8 mouse cellular contexts compared by ENCODE assay signal in genomic region chr15:101221298-101222104, GRCm38 (mm10). TPM values are rescaled to one million over a fixed set of nuclear protein-coding genes. Genes with fewer than 3 reads are reported as not detected.
DNase-seq lines count a peak whose midpoint lies in the region; ATAC-seq lines count a peak whose summit lies in the region.

No protein-coding gene starts in this region.

- peak overlapping the region; percentile 48 for H3K4me2 ChIP-seq in hindbrain, embryonic 16.5 days (ENCODE audit: low read length)

- 6% methylated on average over 14 of the region's 14 CpGs for WGBS in hindbrain, embryonic 16.5 days

- H3K27ac ChIP-seq in hindbrain, embryonic 16.5 days (ENCODE audit: low read depth, low read length) = no peak overlapping the region

- peak overlapping the region; percentile 20; the same call in 1 of the 2 replicates for H3K4me3 ChIP-seq in hindbrain, embryonic 16.5 days (ENCODE audit: low read length)

- no peaks in the 10 kb centered on the region for H3K27me3 ChIP-seq in hindbrain, embryonic 16.5 days (replicated peaks; ENCODE audit: control insufficient read depth, insufficient read depth, low read length)

- no peaks in the 10 kb centered on the region for H3K36me3 ChIP-seq in hindbrain, embryonic 16.5 days (ENCODE audit: control insufficient read depth, insufficient read depth, low read length)

- 0 out of 2 replicates have a peak overlapping the region, but pooled peaks have one; percentile 14 for H3K9ac ChIP-seq in hindbrain, embryonic 16.5 days (ENCODE audit: low read depth, low read length)

- peak; percentile 53; the same call in 1 of the 2 replicates for ATAC-seq in hindbrain, embryonic 16.5 days

- H3K4me1 ChIP-seq in hindbrain, embryonic 16.5 days (ENCODE audit: control insufficient read depth, insufficient read depth, low read depth, low read length) = peaks cover 13% of the 10 kb centered on the region

- peak; percentile 96 for DNase-seq in MN1 (ENCODE audit: low spot score)
- peak; percentile 90 to 96 for DNase-seq in cerebellum, postnatal 14 days
- peak; percentile 92 for DNase-seq in gastrocnemius, adult 18-20 months (ENCODE audit: low spot score)
- peak; percentile 93 to 97 for DNase-seq in left cerebral cortex, adult 18-20 months (ENCODE audit: low spot score in 2 of 2)
- peak; percentile 95 for DNase-seq in lung, postnatal 36 days
- peak; percentile 91 to 93 for DNase-seq in right cerebral cortex, postnatal 10 days (ENCODE audit: low spot score in 2 of 2)
- DNase-seq in urinary bladder, postnatal 36 days (ENCODE audit: low spot score in 2 of 2) = peak; percentile 82 to 89

- no peaks in the 10 kb centered on the region for H3K9me3 ChIP-seq in hindbrain, embryonic 16.5 days (ENCODE audit: control insufficient read depth, low read length)

RNA-seq across cellular contexts. Expression of gene Grasp, which starts 2.5 kb away (rescaled TPM):
- total RNA-seq in gastrocnemius, adult 18-20 months (2021) = 1 to 10 TPM; 4.4 to 5.1 TPM
- polyA plus RNA-seq in hindbrain, embryonic 16.5 days (2015; fragmentation: Nextera tagmentation; extraction: Ambion mirVana) = 1.1 and 1.7 TPM in 2 replicates
- total RNA-seq in left cerebral cortex, adult 18-20 months (2021) = 100 to 1,000 TPM in 1 of 2 experiments, 10 to 100 TPM in 1; 77.7 to 111 TPM

RNA-seq across cellular contexts. Expression of gene Nr4a1, which starts 32.6 kb away (rescaled TPM):
- total RNA-seq in gastrocnemius, adult 18-20 months (2021) = 100 to 1,000 TPM; 206 to 234 TPM
- 6.8 and 7.2 TPM in 2 replicates for polyA plus RNA-seq in hindbrain, embryonic 16.5 days (2015; fragmentation: Nextera tagmentation; extraction: Ambion mirVana)
- 100 to 1,000 TPM; 171 to 181 TPM for total RNA-seq in left cerebral cortex, adult 18-20 months (2021)

RNA-seq across cellular contexts. Expression of gene Acvr1b, which starts 47.6 kb away (rescaled TPM):
- total RNA-seq in gastrocnemius, adult 18-20 months (2021) = 10 to 100 TPM; 26.0 to 48.0 TPM
- 22.4 and 24.1 TPM in 2 replicates for polyA plus RNA-seq in hindbrain, embryonic 16.5 days (2015; fragmentation: Nextera tagmentation; extraction: Ambion mirVana)
- total RNA-seq in left cerebral cortex, adult 18-20 months (2021) = 100 to 1,000 TPM; 102 to 112 TPM

Comparison
In these comparisons a context has a peak if more than half of its experiments do, and no peak if none do; other contexts are left out.
1. RNA of gene Grasp, which starts 2.5 kb away (total RNA-seq): 77.7 to 111 TPM in left cerebral cortex, adult 18-20 months; 4.4 to 5.1 TPM in gastrocnemius, adult 18-20 months; every median in the first group is over 10 times any median in the second.
2. Peak in every context shown above with its lines, with median percentiles within 50 percentile points of each other: DNase-seq.